Mouse (Mus musculus) limb, embryonic 15.5 days (tissue): Measurements from ENCODE around the gene Akp3. TPM values are rescaled to one million over a fixed set of nuclear protein-coding genes. Genes with fewer than 3 reads are reported as not detected.
A peak's percentile ranks its signal among the peaks of the same experiment; 100 is the strongest.

Experiments
- ATAC-seq: fragments of 200-750 bp; cut with Nextera tagmentation; 2 replicates; pipeline ENCODE4 v1.8.0; 2017; ENCODE audit warnings: low read depth, moderate TSS enrichment; ENCODE audit not compliant: insufficient number of reproducible peaks, low FRiP score, low TSS enrichment
- H3K27ac ChIP-seq: fragments of 300-500 bp; sonication (generic); 2 replicates; pipeline ENCODE4 v1.5.1; 2015; ENCODE audit warnings: moderate library complexity, mild to moderate bottlenecking, inconsistent platforms
- H3K27me3 ChIP-seq: fragments of 300-500 bp; sonication (generic); 2 replicates; pipeline ENCODE4 v1.6.1; 2015; ENCODE audit warnings: inconsistent platforms
- H3K36me3 ChIP-seq: fragments of 300-500 bp; sonication (generic); 2 replicates; pipeline ENCODE4 v1.6.1; 2015; ENCODE audit warnings: inconsistent platforms
- H3K4me1 ChIP-seq: fragments of 300-500 bp; sonication (generic); 2 replicates; pipeline ENCODE4 v1.6.1; 2015; ENCODE audit warnings: inconsistent platforms
- H3K4me2 ChIP-seq: fragments of 300-500 bp; sonication (generic); 2 replicates; pipeline ENCODE4 v1.6.1; 2015; ENCODE audit warnings: mild to moderate bottlenecking, inconsistent platforms
- H3K4me3 ChIP-seq: fragments of 300-500 bp; sonication (generic); 2 replicates; pipeline ENCODE4 v1.5.1; 2015; ENCODE audit warnings: mild to moderate bottlenecking, inconsistent platforms
- H3K9ac ChIP-seq: fragments of 300-500 bp; sonication (generic); 2 replicates; pipeline ENCODE4 v1.6.1; 2015; ENCODE audit warnings: inconsistent platforms
- H3K9me3 ChIP-seq: fragments of 300-500 bp; sonication (generic); 2 replicates; pipeline ENCODE4 v1.6.1; 2016; ENCODE audit warnings: inconsistent platforms
- WGBS: fragments of 180-500 bp; shearing (Covaris S2); methylation state at CpG from one replicate; pipeline ENCODE4 v1.1.7; 2015; 5-methylcytosine and 5-hydroxymethylcytosine counted together
- polyA plus RNA-seq: library from polyadenylated mRNA; unstranded; fragments of >200 nt; fragmentation: Nextera tagmentation; extraction: Ambion mirVana; gene quantifications from 2 replicates; pipeline ENCODE4 v1.2.1, GENCODE M21; 2015

The Akp3 gene
- polyA plus RNA-seq, 1 experiment from 2014 or later = not detected

DNA sequence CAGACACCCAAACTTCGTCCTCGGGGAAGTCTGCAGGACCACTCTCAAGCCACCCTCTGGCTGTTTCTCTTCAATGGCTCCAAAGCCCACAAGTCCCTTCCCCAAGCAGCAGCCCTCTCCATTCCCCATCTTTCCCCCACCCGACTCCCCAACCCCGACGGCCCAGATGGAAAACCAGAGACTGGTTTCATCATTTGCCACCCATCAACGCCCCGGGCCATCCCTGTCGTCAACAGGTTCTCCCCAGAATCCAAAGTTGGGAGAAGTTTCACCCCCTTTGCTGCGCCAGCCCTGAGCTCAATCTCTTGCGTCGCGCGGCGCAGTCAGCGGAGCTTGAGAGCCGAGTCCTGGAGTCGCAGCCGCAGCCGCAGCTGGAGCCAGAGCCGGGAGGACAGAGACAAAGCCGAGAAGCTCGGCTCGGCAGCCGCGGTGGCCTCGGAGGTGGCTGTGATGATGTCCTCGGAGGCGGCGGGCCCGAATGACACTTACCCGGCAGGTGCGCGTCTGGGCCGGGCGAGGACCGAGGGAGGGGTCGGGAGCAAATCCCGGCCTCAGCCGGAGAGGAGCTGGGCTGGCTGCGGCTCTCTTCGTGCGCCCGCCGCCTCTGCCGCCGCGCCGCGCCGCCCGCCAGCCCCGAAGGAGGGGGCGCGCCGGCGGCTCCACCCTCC is 30.9 kb downstream of the Akp3 start:
- no peak for ATAC-seq
- Histone ChIP-seq H3K36me3 (no peaks in the 10 kb centered on the region), H3K4me3 (peak overlapping the region; percentile 40), H3K9me3 (no peaks in the 10 kb centered on the region), H3K27ac (no peak overlapping the region), H3K9ac (no peak overlapping the region), H3K4me1 (peaks cover 34% of the 10 kb centered on the region), H3K4me2 (peak overlapping the region; percentile 79), H3K27me3 (peaks cover 99% of the 10 kb centered on the region)
- under 1% methylated on average over 36 of the region's 56 CpGs for WGBS

DNA sequence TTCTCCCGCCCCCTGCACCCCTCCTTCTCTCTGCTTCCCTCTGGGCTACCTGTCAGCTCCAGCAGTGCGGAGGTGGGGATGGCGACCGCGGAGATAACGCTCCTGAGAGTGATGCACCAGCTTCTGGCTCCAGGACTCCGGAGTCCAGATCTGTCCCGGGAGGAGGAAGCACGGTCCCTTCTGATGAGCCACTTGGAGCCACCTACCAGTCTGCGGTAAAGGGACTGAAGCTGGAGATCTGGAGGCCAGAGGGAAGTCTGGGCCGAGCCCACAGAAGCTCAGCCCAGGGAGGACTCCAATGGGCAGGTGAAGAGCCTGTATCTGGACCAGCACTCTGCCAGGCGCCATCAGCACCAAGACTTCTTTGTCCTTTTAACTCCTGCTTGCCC is 31.4 kb downstream of the Akp3 start, which contains the start of gene Ecel1:
TSS of gene Ecel1 (minus strand) at position 323 of the 389 bp plus-strand sequence.
- WGBS = 5% methylated on average over 11 of the region's 12 CpGs
- H3K4me1 ChIP-seq = peaks cover 34% of the 10 kb centered on the region
- no peak within 1 kb of the TSS for H3K9ac ChIP-seq
- no peaks in the 10 kb centered on the region for H3K36me3 ChIP-seq
- H3K9me3 ChIP-seq = no peaks in the 10 kb centered on the region
- H3K4me3 ChIP-seq = peak within 1 kb of the TSS; percentile 40
- H3K27ac ChIP-seq = no peak within 1 kb of the TSS
- H3K27me3 ChIP-seq = peaks cover 97% of the 10 kb centered on the region
- peak within 1 kb of the TSS; percentile 79 for H3K4me2 ChIP-seq
- ATAC-seq = no peak

DNA sequence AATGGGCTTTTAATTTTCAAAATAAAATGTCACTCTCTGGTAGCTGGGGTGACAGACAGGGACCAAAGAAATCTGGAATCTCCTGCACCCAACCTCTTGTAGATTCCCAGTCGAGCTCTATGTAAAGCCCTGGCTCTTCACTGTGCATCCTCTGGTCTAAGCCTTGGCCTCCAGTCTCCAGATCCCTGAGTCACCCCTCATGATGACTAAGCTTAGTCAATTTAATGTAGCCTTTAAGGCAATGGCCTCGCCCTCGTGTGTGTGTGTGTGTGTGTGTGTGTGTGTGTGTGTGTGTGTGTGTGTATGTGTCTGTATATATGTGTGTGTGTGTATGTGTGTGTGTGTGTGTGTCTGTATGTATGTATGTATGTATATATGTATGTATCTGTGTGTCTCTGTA is 34.6 kb downstream of the Akp3 start:
- ATAC-seq = no peak
- Histone ChIP-seq H3K4me3 (no peak overlapping the region), H3K4me1 (peaks cover 20% of the 10 kb centered on the region), H3K9ac (no peak overlapping the region), H3K9me3 (no peaks in the 10 kb centered on the region), H3K27ac (no peak overlapping the region), H3K27me3 (peaks cover 84% of the 10 kb centered on the region), H3K4me2 (no peak overlapping the region), H3K36me3 (no peaks in the 10 kb centered on the region)
- 70% methylated on average over 3 of the region's 3 CpGs for WGBS

DNA sequence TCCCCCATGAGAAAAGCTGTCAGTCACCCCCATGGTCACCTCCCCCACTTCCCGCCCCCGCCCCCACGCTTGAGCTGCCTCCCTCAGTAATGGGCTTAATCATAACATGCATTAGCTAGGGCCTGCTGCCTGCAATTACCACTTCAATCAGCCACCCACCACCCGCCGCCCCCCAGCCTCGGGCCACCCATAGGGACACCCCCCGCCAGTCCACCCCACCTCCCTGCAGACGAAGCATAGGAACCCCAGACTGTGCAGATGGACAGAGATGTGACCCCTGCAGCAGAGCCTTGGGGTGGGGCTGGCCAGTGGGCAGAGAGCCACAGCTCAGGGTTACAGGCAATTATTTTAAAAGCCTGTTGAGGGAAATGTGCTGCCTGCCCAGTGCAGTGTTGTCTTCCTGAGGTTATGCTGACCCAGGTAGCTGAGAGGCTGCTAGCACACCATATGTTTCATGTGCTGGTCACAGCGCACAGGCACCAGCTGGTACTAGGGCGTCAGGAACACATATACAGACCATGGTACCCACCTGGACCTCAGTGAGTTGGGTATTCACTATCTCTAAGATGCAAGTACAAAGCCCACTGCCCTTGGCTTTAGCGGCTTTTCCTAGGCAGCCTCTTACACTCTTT is 39.5 kb downstream of the Akp3 start:
- Histone ChIP-seq H3K4me1 (no peaks in the 10 kb centered on the region), H3K4me2 (no peak overlapping the region), H3K27me3 (peaks cover 75% of the 10 kb centered on the region), H3K36me3 (no peaks in the 10 kb centered on the region), H3K27ac (no peak overlapping the region), H3K9me3 (no peaks in the 10 kb centered on the region), H3K4me3 (no peak overlapping the region), H3K9ac (no peak overlapping the region)
- ATAC-seq = no peak
- WGBS = 19% methylated on average over 10 of the region's 11 CpGs

DNA sequence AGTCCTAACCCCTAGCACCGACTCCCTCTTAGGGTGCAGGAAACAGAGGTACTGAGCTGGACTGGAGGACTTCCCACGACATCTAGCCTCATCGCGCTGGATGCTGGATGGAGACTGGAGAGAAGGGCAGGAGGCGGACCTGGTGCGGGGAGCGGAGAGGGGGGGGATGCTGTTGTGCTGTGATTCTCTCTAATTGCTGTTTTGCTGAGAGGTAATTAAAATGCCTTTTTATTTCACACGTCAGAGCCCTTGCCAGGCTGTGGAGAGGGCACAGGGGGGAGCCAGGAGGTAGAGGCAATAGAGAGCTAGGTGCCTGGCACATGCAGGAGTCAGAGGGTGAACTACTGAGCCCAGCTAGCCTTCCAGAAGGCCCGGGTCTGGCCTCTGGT is 40.0 kb downstream of the Akp3 start:
- no peak for ATAC-seq
- H3K27ac ChIP-seq = no peak overlapping the region
- H3K4me2 ChIP-seq = no peak overlapping the region
- no peak overlapping the region for H3K9ac ChIP-seq
- peaks cover 76% of the 10 kb centered on the region for H3K27me3 ChIP-seq
- no peak overlapping the region for H3K4me3 ChIP-seq
- 41% methylated on average over 9 of the region's 9 CpGs for WGBS
- peaks cover 1% of the 10 kb centered on the region; the same call in 1 of the 2 replicates for H3K4me1 ChIP-seq
- H3K9me3 ChIP-seq = no peaks in the 10 kb centered on the region
- no peaks in the 10 kb centered on the region for H3K36me3 ChIP-seq

DNA sequence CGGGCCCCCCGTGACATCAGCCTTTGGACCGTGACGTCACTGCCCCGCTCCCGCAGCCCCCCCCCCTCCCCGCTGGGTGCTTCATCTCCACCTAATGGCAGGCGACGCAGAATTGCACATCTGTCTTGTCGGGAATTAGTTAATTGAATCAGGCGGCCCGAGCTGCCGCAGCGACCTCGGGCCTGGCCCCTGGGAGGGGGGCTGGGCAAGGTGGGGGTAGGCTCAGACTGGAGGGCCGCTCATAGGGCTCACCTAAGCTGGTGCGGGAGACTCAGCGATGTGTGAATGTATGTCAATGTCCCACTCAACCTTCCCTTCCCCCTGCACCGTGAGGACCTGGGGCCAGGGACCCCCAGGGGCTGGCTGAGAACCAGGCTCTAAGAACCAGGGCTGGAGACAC is 45.7 kb downstream of the Akp3 start:
- Histone ChIP-seq H3K9me3 (no peaks in the 10 kb centered on the region), H3K27ac (no peak overlapping the region), H3K4me3 (no peak overlapping the region), H3K9ac (no peak overlapping the region), H3K4me2 (no peak overlapping the region), H3K36me3 (no peaks in the 10 kb centered on the region), H3K4me1 (peaks cover 19% of the 10 kb centered on the region), H3K27me3 (peaks cover 78% of the 10 kb centered on the region)
- no peak for ATAC-seq
- 7% methylated on average over 19 of the region's 19 CpGs for WGBS

DNA sequence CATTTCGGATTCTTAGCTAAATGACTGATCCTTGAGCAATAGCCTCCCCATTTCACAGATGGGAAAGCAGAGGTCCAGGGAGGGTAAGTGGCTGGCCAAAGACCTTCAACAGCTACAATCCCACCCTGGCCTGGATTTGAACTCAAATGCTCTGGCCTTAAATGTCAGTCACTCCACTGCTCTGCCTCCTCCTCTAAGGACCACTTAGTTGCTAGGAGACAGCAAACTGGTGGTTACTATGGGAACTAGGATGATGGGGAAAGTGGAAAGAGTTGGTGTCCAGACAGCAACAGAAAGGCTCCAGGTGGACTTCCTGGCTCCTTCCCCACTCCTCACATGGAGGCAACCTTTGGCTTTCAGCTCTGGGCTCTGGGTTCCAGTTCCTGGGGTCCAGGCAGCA is 46.5 kb downstream of the Akp3 start:
- Histone ChIP-seq H3K4me1 (peaks cover 27% of the 10 kb centered on the region), H3K27ac (no peak overlapping the region), H3K9me3 (no peaks in the 10 kb centered on the region), H3K27me3 (peaks cover 70% of the 10 kb centered on the region), H3K4me3 (no peak overlapping the region), H3K36me3 (no peaks in the 10 kb centered on the region), H3K4me2 (no peak overlapping the region), H3K9ac (no peak overlapping the region)
- WGBS = 69% methylated on average over 1 of the region's 1 CpGs
- ATAC-seq = no peak

DNA sequence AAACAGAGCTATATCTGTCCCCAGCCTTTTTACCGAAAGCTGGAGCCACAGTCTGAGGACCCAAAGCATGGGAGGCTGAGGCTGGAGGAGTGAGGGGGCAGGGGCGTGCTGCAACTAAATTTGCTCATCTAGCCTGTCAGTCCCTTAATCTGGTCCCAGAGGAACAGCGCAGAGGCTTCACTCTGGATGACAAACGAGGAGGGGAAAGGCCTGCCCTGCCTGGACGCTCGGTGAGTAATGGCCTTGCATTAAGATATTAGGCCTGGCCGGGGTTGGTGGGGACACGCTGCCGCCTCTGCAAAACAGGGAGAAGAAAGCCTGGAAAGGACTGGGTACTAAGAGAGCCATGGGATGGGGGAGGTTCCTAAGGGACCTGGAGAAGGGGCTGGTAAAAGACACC is 47.5 kb downstream of the Akp3 start:
- H3K4me1 ChIP-seq = peaks cover 32% of the 10 kb centered on the region
- 39% methylated on average over 9 of the region's 9 CpGs for WGBS
- no peak overlapping the region for H3K4me3 ChIP-seq
- no peaks in the 10 kb centered on the region for H3K9me3 ChIP-seq
- no peaks in the 10 kb centered on the region for H3K36me3 ChIP-seq
- no peak overlapping the region for H3K27ac ChIP-seq
- peaks cover 66% of the 10 kb centered on the region for H3K27me3 ChIP-seq
- H3K4me2 ChIP-seq = no peak overlapping the region
- no peak overlapping the region for H3K9ac ChIP-seq
- ATAC-seq = no peak

DNA sequence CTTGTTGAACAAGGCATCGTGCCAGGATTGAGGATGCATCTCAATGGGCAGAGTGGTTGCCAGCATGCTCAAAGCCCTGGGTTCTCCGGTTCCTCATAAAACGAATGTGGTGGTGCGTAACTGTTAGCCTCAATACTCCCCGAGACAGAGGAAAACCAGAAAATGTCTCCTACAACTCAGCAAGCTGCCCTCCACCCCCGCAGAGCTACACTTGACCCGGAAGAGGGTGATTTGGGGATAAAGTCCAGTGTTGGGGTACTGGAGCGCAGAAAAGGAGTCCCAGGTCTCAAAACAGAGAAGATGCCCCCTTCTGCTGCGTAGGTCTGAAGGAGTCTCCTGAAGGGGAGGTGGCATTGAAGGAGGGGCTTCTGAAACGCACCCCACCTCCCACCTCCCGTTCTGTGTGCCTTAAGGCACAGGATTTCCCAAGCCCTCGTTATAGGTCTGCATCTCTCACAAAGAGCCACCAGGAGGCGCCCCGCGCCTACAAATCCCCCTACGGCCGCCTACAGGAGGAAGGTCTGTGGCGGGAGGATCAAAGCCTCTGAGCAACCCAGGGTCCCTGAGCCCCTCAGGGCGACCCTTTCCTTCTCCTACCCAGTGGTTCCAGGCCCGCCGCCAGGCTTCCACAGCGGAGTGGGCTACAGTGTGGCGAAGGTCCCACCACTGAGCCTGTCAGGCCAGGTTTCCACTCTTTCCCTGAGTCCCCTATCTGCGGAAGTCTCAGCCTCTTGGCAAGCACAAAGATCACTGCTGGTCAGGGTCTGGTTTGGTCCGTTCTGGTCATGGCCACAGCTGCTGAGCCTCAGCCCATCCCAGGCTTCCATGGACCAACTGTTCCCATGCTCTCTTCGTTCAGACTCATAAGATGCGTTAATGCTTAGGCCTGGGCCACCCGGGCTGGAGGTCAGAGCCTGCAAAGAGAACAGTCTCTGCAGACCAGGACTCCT is 49.5 kb downstream of the Akp3 start:
- peak overlapping the region; percentile 19; the same call in 1 of the 2 replicates for H3K4me2 ChIP-seq
- WGBS = 22% methylated on average over 28 of the region's 28 CpGs
- no peak overlapping the region for H3K9ac ChIP-seq
- H3K9me3 ChIP-seq = no peaks in the 10 kb centered on the region
- H3K27ac ChIP-seq = no peak overlapping the region
- H3K4me1 ChIP-seq = peaks cover 32% of the 10 kb centered on the region
- peaks cover 50% of the 10 kb centered on the region for H3K27me3 ChIP-seq
- no peak for ATAC-seq
- no peak overlapping the region for H3K4me3 ChIP-seq
- no peaks in the 10 kb centered on the region for H3K36me3 ChIP-seq

DNA sequence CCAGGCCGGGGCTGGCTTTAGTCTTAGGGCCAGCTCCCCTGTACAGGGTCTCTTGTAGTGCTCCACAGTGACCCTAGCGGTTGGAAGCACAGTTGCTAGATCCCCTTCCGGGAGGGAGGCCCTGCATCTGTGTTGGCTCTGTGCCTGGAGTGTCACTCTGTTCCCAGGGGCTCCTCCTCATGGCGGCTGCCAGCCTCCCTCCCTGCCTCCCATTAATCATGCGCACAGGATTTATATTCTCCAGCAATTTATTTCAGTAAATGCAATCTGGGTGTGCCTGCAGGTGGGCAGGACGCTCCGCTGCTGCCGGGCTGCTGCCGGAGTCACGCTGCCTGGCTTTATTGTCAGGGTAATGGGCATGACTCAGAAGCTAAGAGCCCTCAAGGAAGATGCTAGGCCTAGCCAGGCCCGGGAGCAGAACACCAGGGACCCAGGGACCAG is 51.1 kb downstream of the Akp3 start:
- H3K9me3 ChIP-seq = no peaks in the 10 kb centered on the region
- H3K9ac ChIP-seq = no peak overlapping the region
- H3K4me2 ChIP-seq = 0 out of 2 replicates have a peak overlapping the region, but pooled peaks have one; percentile 12
- WGBS = 2% methylated on average over 11 of the region's 11 CpGs
- H3K4me1 ChIP-seq = peaks cover 23% of the 10 kb centered on the region
- H3K27ac ChIP-seq = no peak overlapping the region; the same call in 1 of the 2 replicates
- H3K36me3 ChIP-seq = no peaks in the 10 kb centered on the region
- ATAC-seq = peak; percentile 62; the same call in 1 of the 2 replicates
- no peak overlapping the region for H3K4me3 ChIP-seq
- H3K27me3 ChIP-seq = peaks cover 42% of the 10 kb centered on the region
